Mouse (Mus musculus) stomach, postnatal 0 days (tissue): Measurements from ENCODE around the gene Angpt4.

ENCODE experiments used
- CTCF ChIP-seq: IDR thresholded peaks from 2 replicates; pipeline ENCODE4 v1.5.1; 2016; ENCODE audit warnings: antibody characterized with exemption, low read depth, mild to moderate bottlenecking, moderate library complexity
- EP300 ChIP-seq: optimal IDR thresholded peaks from 2 replicates; pipeline ENCODE3; 2016; ENCODE audit warnings: antibody characterized with exemption

DNA sequence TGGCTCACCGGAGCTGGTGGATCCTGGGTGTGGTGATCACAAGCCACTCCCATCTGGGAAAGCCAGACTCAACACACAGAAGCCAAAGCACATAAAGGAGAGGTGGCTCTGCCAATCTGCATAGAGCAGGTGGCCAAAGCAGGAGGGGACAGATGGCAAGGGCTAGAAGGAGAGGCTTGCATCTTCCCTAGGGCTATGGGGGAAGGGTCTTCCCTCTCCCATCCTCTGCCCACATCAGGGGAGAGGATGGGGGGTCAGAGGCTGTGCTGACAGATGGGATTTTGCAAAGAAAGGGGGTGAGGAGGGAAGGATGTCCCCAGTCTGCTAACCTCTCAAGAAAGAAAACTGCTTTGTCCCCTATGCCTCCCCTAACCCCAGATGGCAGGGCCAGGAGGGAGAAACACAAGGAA is 80.0 kb downstream of the Angpt4 start:
- TF ChIP-seq CTCF (no peak), EP300 (no peak)
